Mouse (Mus musculus): ENCODE measurements around the gene Faap20.

DNA sequence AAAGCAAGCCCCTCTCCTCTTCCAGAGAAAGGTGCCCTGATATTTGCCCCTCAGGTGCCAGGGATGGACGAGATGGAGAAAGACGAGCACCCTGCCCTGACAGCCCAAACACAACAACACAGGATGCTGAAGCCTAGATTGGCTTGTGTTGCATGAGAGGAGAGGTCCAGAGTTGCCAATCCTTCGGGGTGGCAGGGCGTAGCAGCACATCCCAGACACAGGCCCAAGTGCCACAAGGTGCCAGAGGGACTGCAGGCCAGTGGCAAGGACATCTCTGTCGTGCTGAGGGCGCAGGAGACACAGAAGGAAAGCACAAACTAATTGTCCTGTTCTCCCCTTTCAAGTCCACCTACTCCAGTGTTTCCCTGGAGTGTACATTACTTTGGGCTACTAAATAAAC lies 35.4 kb upstream of the Faap20 start:
- TF ChIP-seq CTCF (IDR thresholded peaks at IDR 0.05) (no peak), EP300 (IDR thresholded peaks at IDR 0.05) (no peak)

Measured in lung, postnatal 0 days (tissue).